Mouse (Mus musculus) midbrain, postnatal 0 days (tissue): Measurements from ENCODE around the gene Tmem102. TPM values are rescaled to one million over a fixed set of nuclear protein-coding genes. Genes with fewer than 3 reads are reported as not detected.
A peak's percentile ranks its signal among the peaks of the same experiment; 100 is the strongest.

Experiments
- ATAC-seq: fragments of 200-750 bp; cut with Nextera tagmentation; 2 replicates; pipeline ENCODE4 v1.8.0; 2017; ENCODE audit warnings: moderate number of reproducible peaks, mild to moderate bottlenecking, moderate TSS enrichment, moderate library complexity; ENCODE audit not compliant: low FRiP score
- DNase-seq: peaks from one replicate; pipeline ENCODE4 v3.0.0-alpha.2; 2015; ENCODE audit warnings: low spot score
- H3K27ac ChIP-seq: fragments of 300-500 bp; sonication (generic); 2 replicates; pipeline ENCODE4 v1.5.1; 2014; ENCODE audit warnings: low read depth, mild to moderate bottlenecking, low read length, mixed read lengths
- H3K27me3 ChIP-seq: fragments of 300-500 bp; sonication (generic); 2 replicates; pipeline ENCODE4 v1.6.1; 2014; ENCODE audit warnings: low read length, control low read depth, mixed read lengths; ENCODE audit not compliant: insufficient read depth
- H3K36me3 ChIP-seq: fragments of 300-500 bp; sonication (generic); 2 replicates; pipeline ENCODE4 v1.6.1; 2014; ENCODE audit warnings: low read length, control low read depth, mixed read lengths; ENCODE audit not compliant: insufficient read depth
- H3K4me1 ChIP-seq: fragments of 300-500 bp; sonication (generic); 2 replicates; pipeline ENCODE4 v1.6.1; 2014; ENCODE audit warnings: mild to moderate bottlenecking, control low read depth, antibody characterized with exemption, low read length, mixed read lengths; ENCODE audit not compliant: insufficient read depth
- H3K4me2 ChIP-seq: fragments of 300-500 bp; sonication (generic); 2 replicates; pipeline ENCODE4 v1.6.1; 2014; ENCODE audit warnings: low read depth, mild to moderate bottlenecking, low read length, mixed read lengths; ENCODE audit not compliant: poor library complexity, severe bottlenecking
- H3K4me3 ChIP-seq: fragments of 300-500 bp; sonication (generic); 2 replicates; pipeline ENCODE4 v1.5.1; 2014; ENCODE audit warnings: low read depth, mild to moderate bottlenecking, low read length, moderate library complexity
- H3K9ac ChIP-seq: fragments of 300-500 bp; sonication (generic); replicated peaks from 2 replicates; pipeline ENCODE4 v1.6.1; 2014; ENCODE audit warnings: mild to moderate bottlenecking, low read length, moderate library complexity, mixed read lengths; ENCODE audit not compliant: poor library complexity, severe bottlenecking
- H3K9me3 ChIP-seq: fragments of 300-500 bp; sonication (generic); 2 replicates; pipeline ENCODE4 v1.6.1; 2016; ENCODE audit warnings: low read length, control low read depth
- CTCF ChIP-seq: IDR thresholded peaks from 2 replicates; pipeline ENCODE4 v1.5.1; 2016; ENCODE audit warnings: antibody characterized with exemption, mild to moderate bottlenecking
- WGBS: fragments of 180-500 bp; shearing (Covaris S2); extraction: QIAGEN DNeasy Blood & Tissue Kit; methylation state at CpG from one replicate; pipeline ENCODE4 v1.1.7; 2014; 5-methylcytosine and 5-hydroxymethylcytosine counted together
- polyA plus RNA-seq: library from polyadenylated mRNA; unstranded; fragments of >200 nt; fragmentation: Nextera tagmentation; extraction: Ambion mirVana; gene quantifications from 2 replicates; pipeline ENCODE4 v1.2.1, GENCODE M21; 2015
- total RNA-seq: library from RNA; depleted of rRNA; stranded (reverse); fragments of >200 nt; gene quantifications from 2 replicates; pipeline ENCODE4 v1.2.3, GENCODE M21; 2014

Tmem102 gene
- total and polyA plus RNA-seq, 2 experiments from 2014 or later: 0.16 to 0.94 TPM

DNA sequence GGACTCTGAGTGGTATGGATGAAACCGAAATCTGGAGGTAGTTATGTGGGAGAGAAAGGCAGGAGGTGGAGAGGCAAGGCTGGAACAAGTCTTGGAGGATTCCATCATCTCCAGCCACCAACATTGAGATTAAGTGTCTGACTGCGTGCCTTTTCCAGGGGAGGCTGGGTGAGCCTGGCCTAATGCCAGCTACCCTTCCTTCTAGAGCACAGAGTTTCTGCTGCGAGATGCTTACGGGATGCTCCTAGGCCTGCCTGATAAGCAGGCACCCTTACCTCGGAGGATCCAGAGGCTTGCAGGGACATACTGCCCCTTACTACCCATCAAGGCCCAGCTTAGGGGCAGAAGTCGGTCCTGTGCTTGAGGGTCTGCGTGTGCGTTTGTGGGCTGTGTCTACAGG is 28.1 kb upstream of the Tmem102 start:
- Histone ChIP-seq H3K27me3 (no peaks in the 10 kb centered on the region), H3K9ac (peak overlapping the region; percentile 98), H3K9me3 (no peaks in the 10 kb centered on the region), H3K4me3 (peak overlapping the region; percentile 91), H3K27ac (0 out of 2 replicates have a peak overlapping the region, but pooled peaks have one; percentile 32), H3K4me1 (peaks cover 7% of the 10 kb centered on the region; the same call in 1 of the 2 replicates), H3K4me2 (peak overlapping the region; percentile 97), H3K36me3 (peaks cover 22% of the 10 kb centered on the region)
- no peak for ATAC-seq
- no peak for TF ChIP-seq CTCF
- WGBS: 58% methylated on average over 8 of the region's 8 CpGs
- DNase-seq: no peak

DNA sequence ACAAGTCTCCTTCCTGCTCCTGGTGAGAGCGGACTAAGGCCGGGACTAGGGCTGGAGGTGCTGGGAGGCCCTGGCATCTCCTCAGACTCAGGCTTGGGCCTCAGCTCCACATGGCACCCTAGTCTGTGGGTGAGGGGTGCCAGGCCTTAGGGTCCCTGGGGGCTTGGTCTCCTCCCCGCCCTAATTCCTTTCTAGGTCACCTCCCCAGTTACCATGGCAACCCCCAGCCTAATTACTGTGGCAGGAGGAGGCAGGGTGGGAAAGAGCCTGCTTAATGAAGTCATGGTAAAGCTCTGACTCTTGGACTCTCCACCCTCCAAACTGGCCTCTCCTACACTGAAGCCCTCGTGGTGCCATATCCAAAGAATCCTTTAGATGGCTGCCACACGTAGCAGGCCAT is 23.4 kb upstream of the Tmem102 start:
- no peaks in the 10 kb centered on the region for H3K9me3 ChIP-seq
- H3K27ac ChIP-seq: no peak overlapping the region
- H3K4me1 ChIP-seq: peaks cover 4% of the 10 kb centered on the region; the same call in 1 of the 2 replicates
- H3K4me2 ChIP-seq: no peak overlapping the region
- DNase-seq (no peak), ATAC-seq (no peak)
- TF ChIP-seq CTCF: no peak
- H3K36me3 ChIP-seq: peaks cover 65% of the 10 kb centered on the region
- H3K27me3 ChIP-seq: no peaks in the 10 kb centered on the region
- no peak overlapping the region for H3K4me3 ChIP-seq
- no peak overlapping the region for H3K9ac ChIP-seq
- 62% methylated on average over 5 of the region's 5 CpGs for WGBS

DNA sequence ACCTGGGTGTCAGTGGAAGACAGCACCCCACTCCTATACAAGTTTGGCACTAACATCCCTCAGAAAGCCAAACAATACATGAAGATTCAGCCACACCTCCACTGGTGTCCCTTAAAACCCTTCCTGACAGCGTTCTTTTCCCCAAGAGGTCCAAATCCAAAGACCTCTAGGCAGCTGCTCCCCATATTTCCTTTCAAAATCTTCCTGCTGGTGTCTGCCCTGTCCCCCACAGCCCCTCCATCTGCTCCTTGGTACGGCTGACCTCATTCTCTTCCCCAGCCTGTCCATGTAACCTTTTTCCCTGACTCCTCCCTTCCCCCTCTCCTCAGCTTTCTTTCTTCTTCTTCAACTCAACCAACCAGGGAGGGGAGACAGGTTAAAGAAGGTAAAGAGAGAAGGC is 18.0 kb upstream of the Tmem102 start:
- DNase-seq (no peak), ATAC-seq (no peak)
- H3K4me1 ChIP-seq: no peaks in the 10 kb centered on the region
- no peaks in the 10 kb centered on the region for H3K27me3 ChIP-seq
- H3K9me3 ChIP-seq: no peaks in the 10 kb centered on the region
- H3K36me3 ChIP-seq: peaks cover 46% of the 10 kb centered on the region
- no peak overlapping the region for H3K27ac ChIP-seq
- 72% methylated on average over 2 of the region's 2 CpGs for WGBS
- no peak overlapping the region for H3K9ac ChIP-seq
- no peak overlapping the region for H3K4me2 ChIP-seq
- TF ChIP-seq CTCF: no peak
- H3K4me3 ChIP-seq: no peak overlapping the region

DNA sequence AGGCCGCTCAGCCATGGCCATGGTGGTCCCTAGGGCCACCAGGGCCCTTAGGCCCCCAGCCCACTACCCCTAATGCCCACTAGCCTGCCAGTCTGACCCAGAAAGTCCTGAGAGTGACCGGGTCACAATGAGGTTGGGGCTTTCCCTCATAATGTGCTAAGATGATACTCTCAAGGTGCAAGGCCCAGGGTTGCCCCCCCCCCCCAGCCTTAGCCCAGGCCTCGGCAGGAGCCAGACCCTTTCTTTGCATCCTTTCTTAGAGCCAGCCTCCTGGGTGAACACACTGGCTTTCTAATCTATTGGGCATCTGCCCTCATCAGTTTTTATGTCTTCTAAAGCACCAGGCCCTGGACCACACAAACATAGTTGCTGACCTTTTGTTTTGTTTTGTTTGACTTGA is 16.7 kb upstream of the Tmem102 start, which contains the start of gene Spem1:
Spem1 (minus strand) TSS at position 101 of the 400 bp plus-strand sequence.
- no peak within 1 kb of the TSS for H3K4me3 ChIP-seq
- 93% methylated on average over 3 of the region's 3 CpGs for WGBS
- H3K4me1 ChIP-seq: no peaks in the 10 kb centered on the region
- no peak within 1 kb of the TSS for H3K9ac ChIP-seq
- no peaks in the 10 kb centered on the region for H3K9me3 ChIP-seq
- H3K4me2 ChIP-seq: no peak within 1 kb of the TSS
- H3K27me3 ChIP-seq: no peaks in the 10 kb centered on the region
- TF ChIP-seq CTCF: no peak
- DNase-seq (no peak), ATAC-seq (no peak)
- H3K36me3 ChIP-seq: peaks cover 32% of the 10 kb centered on the region
- H3K27ac ChIP-seq: no peak within 1 kb of the TSS

DNA sequence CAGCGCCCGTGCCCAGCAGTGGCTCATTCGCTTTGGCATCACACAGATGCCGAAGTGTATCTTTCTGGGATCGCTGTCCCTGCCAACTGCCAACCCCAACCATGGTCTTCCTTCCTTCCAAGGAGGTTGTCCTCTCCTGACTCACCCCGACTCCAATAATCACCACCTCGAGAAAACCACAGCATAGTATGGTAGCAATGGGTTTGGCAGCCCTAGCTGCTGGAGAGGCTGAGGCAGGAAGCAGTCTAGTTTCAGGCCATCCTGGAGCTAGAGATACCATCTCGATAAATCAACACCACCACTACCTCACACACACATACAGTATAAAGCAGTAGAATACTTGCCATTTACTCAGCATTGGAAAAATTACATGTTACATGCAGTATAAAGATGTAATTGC is 13.4 kb upstream of the Tmem102 start:
- Histone ChIP-seq H3K9me3 (no peaks in the 10 kb centered on the region), H3K9ac (no peak overlapping the region), H3K4me1 (no peaks in the 10 kb centered on the region), H3K27me3 (no peaks in the 10 kb centered on the region), H3K36me3 (peaks cover 3% of the 10 kb centered on the region; the same call in 1 of the 2 replicates), H3K27ac (no peak overlapping the region), H3K4me3 (no peak overlapping the region), H3K4me2 (no peak overlapping the region)
- 90% methylated on average over 8 of the region's 8 CpGs for WGBS
- TF ChIP-seq CTCF: no peak
- DNase-seq (no peak), ATAC-seq (no peak)

DNA sequence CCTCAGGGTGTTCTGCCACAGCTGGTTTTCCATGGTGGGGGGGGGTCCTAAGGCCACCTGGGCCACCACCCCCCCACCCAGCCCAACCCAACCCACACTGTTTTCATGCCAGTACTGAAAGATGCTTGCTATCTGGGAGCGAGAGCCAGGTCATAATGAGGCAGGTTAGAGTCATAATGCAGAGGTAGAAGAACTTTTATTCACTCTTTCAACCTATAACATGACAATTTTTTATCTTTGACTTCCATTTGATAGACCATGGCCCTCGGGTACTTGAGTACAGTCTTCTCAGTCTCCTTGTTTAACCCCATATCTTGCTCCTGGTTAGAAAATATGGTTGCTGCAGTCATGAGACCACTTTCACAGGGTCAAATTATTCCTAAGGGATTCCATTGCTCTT is 12.9 kb upstream of the Tmem102 start, which contains the start of gene Spem2:
Spem2 (minus strand) TSS at position 101 of the 400 bp plus-strand sequence.
- no peaks in the 10 kb centered on the region for H3K36me3 ChIP-seq
- no peak for ATAC-seq
- no peak within 1 kb of the TSS for H3K27ac ChIP-seq
- H3K4me1 ChIP-seq: no peaks in the 10 kb centered on the region
- H3K4me2 ChIP-seq: no peak within 1 kb of the TSS
- H3K4me3 ChIP-seq: no peak within 1 kb of the TSS
- TF ChIP-seq CTCF: no peak
- no peaks in the 10 kb centered on the region for H3K9me3 ChIP-seq
- H3K9ac ChIP-seq: no peak within 1 kb of the TSS
- H3K27me3 ChIP-seq: no peaks in the 10 kb centered on the region
- WGBS: 76% methylated on average over 2 of the region's 2 CpGs
- no peak for DNase-seq
